Mouse (Mus musculus) MEL (cell line): ENCODE results near the gene Auts2. TPM values are rescaled to one million over a fixed set of nuclear protein-coding genes. Genes with fewer than 3 reads are reported as not detected.

Source experiments
- DNase-seq: peaks from one replicate; pipeline ENCODE4 v3.0.0; 2011; ENCODE audit warnings: low read depth, low spot score
- H3K27ac ChIP-seq: 2 replicates; pipeline ENCODE4 v1.5.1; 2012; ENCODE audit warnings: low read depth, mild to moderate bottlenecking, control low read depth, low read length, moderate library complexity; ENCODE audit not compliant: control insufficient read depth
- H3K27me3 ChIP-seq, 2 experiments: fragments of 150-350 bp in 1 of 2; sonication (generic) in 1 of 2; 2 replicates each; pipeline ENCODE4 v1.6.1; 2012; ENCODE audit warnings: low read length in 2 of 2, mild to moderate bottlenecking in 2 of 2, improper control_type of control experiment in 1 of 2, moderate library complexity in 1 of 2; ENCODE audit not compliant: insufficient read depth in 2 of 2, control insufficient read depth in 1 of 2
- H3K36me3 ChIP-seq, 2 experiments: 2 replicates each; pipeline ENCODE4 v1.6.1; 2012 to 2014; ENCODE audit warnings: low read length in 2 of 2, improper control_type of control experiment in 1 of 2, inconsistent platforms in 1 of 2, mild to moderate bottlenecking in 1 of 2; ENCODE audit not compliant: insufficient read depth in 2 of 2, control insufficient read depth in 1 of 2
- H3K4me1 ChIP-seq, 2 experiments: fragments of 150-350 bp in 1 of 2; sonication (generic) in 1 of 2; 2 replicates each; pipeline ENCODE4 v1.6.1; 2012; ENCODE audit warnings: low read length in 2 of 2, improper control_type of control experiment in 1 of 2, mild to moderate bottlenecking in 1 of 2; ENCODE audit not compliant: insufficient read depth in 2 of 2, control insufficient read depth in 1 of 2
- H3K4me3 ChIP-seq, 2 experiments: fragments of 150-350 bp in 1 of 2; sonication (generic) in 1 of 2; 2 replicates each; pipeline ENCODE4 v1.5.1; 2012; ENCODE audit warnings: low read depth in 2 of 2, low read length in 2 of 2, mild to moderate bottlenecking in 2 of 2, moderate library complexity in 2 of 2, control low read depth in 1 of 2, improper control_type of control experiment in 1 of 2; ENCODE audit not compliant: control insufficient read depth in 1 of 2, insufficient read depth in 1 of 2
- H3K79me2 ChIP-seq: 2 replicates; pipeline ENCODE4 v1.6.1; 2012; ENCODE audit warnings: mild to moderate bottlenecking, low read length, moderate library complexity; ENCODE audit not compliant: control insufficient read depth, poor library complexity, insufficient read depth
- H3K9ac ChIP-seq: 2 replicates; pipeline ENCODE4 v1.6.1; 2012; ENCODE audit warnings: low read depth, mild to moderate bottlenecking, control low read depth, low read length, moderate library complexity; ENCODE audit not compliant: control insufficient read depth, poor library complexity, severe bottlenecking
- H3K9me3 ChIP-seq: fragments of 150-350 bp; sonication (generic); replicated peaks from 2 replicates; pipeline ENCODE4 v1.6.1; 2012; ENCODE audit warnings: mild to moderate bottlenecking, low read length, improper control_type of control experiment, moderate library complexity; ENCODE audit not compliant: insufficient read depth
- BHLHE40 ChIP-seq: IDR thresholded peaks from 2 replicates; pipeline ENCODE4 v1.6.1; 2012; ENCODE audit warnings: low read depth, mild to moderate bottlenecking, inconsistent platforms, low read length, improper control_type of control experiment, borderline replicate concordance
- CTCF ChIP-seq, 3 experiments: IDR thresholded peaks in 2 of 3; conservative IDR thresholded peaks in 1 of 3; 2 replicates each; pipeline ENCODE4 v1.5.1; 2011 to 2012; ENCODE audit warnings: low read length in 3 of 3, low read depth in 2 of 3, mild to moderate bottlenecking in 2 of 3, improper control_type of control experiment in 1 of 3, inconsistent platforms in 1 of 3, mixed read lengths in 1 of 3, moderate library complexity in 1 of 3; ENCODE audit not compliant: control insufficient read depth in 1 of 3, insufficient read depth in 1 of 3, poor library complexity in 1 of 3, severe bottlenecking in 1 of 3
- EP300 ChIP-seq, 2 experiments: IDR thresholded peaks; 2 replicates each; pipeline ENCODE4 v1.6.1; 2011; ENCODE audit warnings: improper control_type of control experiment in 2 of 2, low read length in 2 of 2, low read depth in 1 of 2, mild to moderate bottlenecking in 1 of 2
- GATA1 ChIP-seq: IDR thresholded peaks from 2 replicates; pipeline ENCODE4 v1.6.1; 2011; ENCODE audit warnings: low read depth, low read length, improper control_type of control experiment
- JUND ChIP-seq: IDR thresholded peaks from 2 replicates; pipeline ENCODE4 v1.6.1; 2011; ENCODE audit warnings: low read depth, mild to moderate bottlenecking, improper control_type of control experiment, low read length
- MAFK ChIP-seq: IDR thresholded peaks from 2 replicates; pipeline ENCODE4 v1.6.1; 2011; ENCODE audit warnings: low read depth, mild to moderate bottlenecking, low read length, improper control_type of control experiment, borderline replicate concordance
- MAX ChIP-seq: IDR thresholded peaks from 2 replicates; pipeline ENCODE4 v1.6.1; 2011; ENCODE audit warnings: low read length, improper control_type of control experiment
- MAZ ChIP-seq: IDR thresholded peaks from 2 replicates; pipeline ENCODE4 v1.6.1; 2012; ENCODE audit warnings: low read depth, mild to moderate bottlenecking, inconsistent platforms, low read length, improper control_type of control experiment
- MEF2A ChIP-seq: IDR thresholded peaks from 2 replicates; pipeline ENCODE4 v1.6.1; 2014; ENCODE audit warnings: low read depth, mild to moderate bottlenecking, inconsistent platforms, low read length, improper control_type of control experiment; ENCODE audit not compliant: poor library complexity, insufficient replicate concordance, severe bottlenecking; ENCODE audit errors: extremely low read depth
- MXI1 ChIP-seq: IDR thresholded peaks from 2 replicates; pipeline ENCODE4 v1.6.1; 2011; ENCODE audit warnings: mild to moderate bottlenecking, low read depth, low read length, improper control_type of control experiment
- MYC ChIP-seq: IDR thresholded peaks from 2 replicates; pipeline ENCODE4 v1.6.1; 2011; ENCODE audit warnings: low read depth, mild to moderate bottlenecking, low read length, improper control_type of control experiment, moderate library complexity
- NRF1 ChIP-seq: IDR thresholded peaks from 2 replicates; pipeline ENCODE4 v1.6.1; 2014; ENCODE audit warnings: low read depth, mild to moderate bottlenecking, inconsistent platforms, low read length, improper control_type of control experiment, moderate library complexity; ENCODE audit not compliant: poor library complexity, insufficient read depth, severe bottlenecking
- POLR2AphosphoS2 ChIP-seq: IDR thresholded peaks from 2 replicates; pipeline ENCODE4 v1.6.1; 2011; ENCODE audit warnings: low read length, improper control_type of control experiment
- RAD21 ChIP-seq: IDR thresholded peaks from 2 replicates; pipeline ENCODE4 v1.6.1; 2011; ENCODE audit warnings: mild to moderate bottlenecking, low read depth, low read length, improper control_type of control experiment
- SIN3A ChIP-seq: IDR thresholded peaks from 2 replicates; pipeline ENCODE4 v1.6.1; 2012; ENCODE audit warnings: low read length, improper control_type of control experiment, inconsistent platforms
- TAL1 ChIP-seq: IDR thresholded peaks from 2 replicates; pipeline ENCODE4 v1.6.1; 2012; ENCODE audit warnings: mild to moderate bottlenecking, inconsistent platforms, low read length, moderate library complexity, mixed read lengths
- TCF12 ChIP-seq: IDR thresholded peaks from 2 replicates; pipeline ENCODE4 v1.6.1; 2014; ENCODE audit warnings: low read depth, mild to moderate bottlenecking, inconsistent platforms, low read length, improper control_type of control experiment, moderate library complexity
- UBTF ChIP-seq: IDR thresholded peaks from 2 replicates; pipeline ENCODE4 v1.6.1; 2012; ENCODE audit warnings: low read depth, mild to moderate bottlenecking, inconsistent platforms, low read length, improper control_type of control experiment, moderate library complexity, borderline replicate concordance; ENCODE audit not compliant: insufficient read depth
- USF1 ChIP-seq: IDR thresholded peaks from 2 replicates; pipeline ENCODE4 v1.6.1; 2014; ENCODE audit warnings: low read depth, mild to moderate bottlenecking, inconsistent platforms, low read length, improper control_type of control experiment, moderate library complexity
- ZKSCAN1 ChIP-seq: IDR thresholded peaks from 2 replicates; pipeline ENCODE4 v1.6.1; 2012; ENCODE audit warnings: low read depth, mild to moderate bottlenecking, inconsistent platforms, low read length, improper control_type of control experiment, moderate library complexity
- ZMIZ1 ChIP-seq: IDR thresholded peaks from 2 replicates; pipeline ENCODE4 v1.6.1; 2012; ENCODE audit warnings: low read depth, mild to moderate bottlenecking, inconsistent platforms, low read length, improper control_type of control experiment, moderate library complexity
- polyA plus RNA-seq, 2 experiments: library from polyadenylated mRNA; stranded (reverse) in 1 of 2; unstranded in 1 of 2; fragments of >175 nt in 1 of 2; fragments of >200 nt in 1 of 2; gene quantifications; 2 replicates each; pipeline versions ENCODE4 v1.2.1 to v1.2.4; 2012; ENCODE audit warnings: low replicate concordance in 2 of 2, low read depth in 1 of 2; ENCODE audit not compliant: insufficient read length in 2 of 2, insufficient read depth in 1 of 2, missing spikeins in 1 of 2
- total RNA-seq: library from RNA; depleted of rRNA; stranded (reverse); fragments of 300-350 nt; gene quantifications from 2 replicates; pipeline ENCODE4 v1.2.3, GENCODE M21; 2012

Auts2 gene
- total and polyA plus RNA-seq, 3 experiments: not detected

- Histone ChIP-seq H3K79me2 (no peaks in the 10 kb centered on the region), H3K9ac (no peak overlapping the region), H3K4me1 (no peaks in the 10 kb centered on the region), H3K4me3 (no peak overlapping the region), H3K36me3 (no peaks in the 10 kb centered on the region), H3K27ac (no peak overlapping the region), H3K9me3 (no peaks in the 10 kb centered on the region), H3K27me3 (no peaks in the 10 kb centered on the region)
- no peak for DNase-seq
- TF ChIP-seq MXI1 (no peak), RAD21 (no peak), TCF12 (no peak), USF1 (no peak), MAFK (no peak)
Observed at GRCm38 (mm10) chr5:131836014-131836735, 707.0 kb downstream of the Auts2 start.

DNA sequence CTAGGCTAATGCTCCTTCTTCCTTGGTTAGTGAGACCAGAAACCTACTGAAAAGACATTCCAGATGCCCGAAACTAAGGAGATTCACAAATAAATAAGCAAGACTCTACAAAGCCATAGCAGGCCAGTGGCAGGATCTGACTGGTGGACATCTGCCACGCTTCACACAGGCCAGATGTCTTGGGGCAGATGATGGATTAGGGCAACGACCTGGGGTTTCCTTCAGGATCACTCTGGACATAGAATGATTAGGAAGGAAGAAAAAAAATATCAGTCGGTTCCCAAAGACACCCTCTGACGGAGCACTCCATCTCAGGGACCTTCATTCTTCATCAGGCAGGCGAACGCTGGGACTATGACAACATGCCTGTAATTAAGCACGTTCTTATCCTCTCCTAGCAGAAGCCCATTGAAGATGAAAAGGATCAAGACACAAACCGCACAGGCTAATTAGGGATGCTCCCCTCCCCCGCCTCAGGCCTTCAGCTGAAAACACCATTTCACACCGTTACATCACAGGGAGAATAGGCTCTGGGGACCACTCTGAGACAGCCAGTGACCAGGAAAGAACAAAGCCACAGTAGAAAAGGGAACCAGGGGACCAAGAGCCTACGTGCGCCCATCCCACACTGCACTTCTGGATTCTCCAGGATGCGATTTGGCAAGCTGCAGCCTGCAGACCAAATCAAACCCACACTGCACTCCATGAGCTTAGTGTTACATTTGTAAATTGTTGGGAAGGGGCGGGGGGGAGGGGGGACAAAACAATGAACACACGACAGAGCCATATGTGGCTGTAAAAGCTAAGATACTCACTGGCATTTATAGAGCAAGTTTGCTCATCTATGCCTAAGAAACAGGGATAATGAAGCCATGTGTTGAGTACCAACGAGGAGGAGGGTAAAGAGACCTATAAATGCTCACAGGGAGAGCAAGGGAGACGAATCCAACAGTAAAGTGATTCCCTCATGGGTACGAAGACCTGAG, 710.0 kb downstream of the Auts2 start:
- TF ChIP-seq ZKSCAN1 (no peak), ZMIZ1 (no peak), MAZ (no peak), MAX (no peak), NRF1 (no peak), JUND (no peak), RAD21 (no peak), MEF2A (no peak), MAFK (no peak), SIN3A (no peak), TAL1 (no peak), MYC (no peak), POLR2AphosphoS2 (no peak), UBTF (no peak), BHLHE40 (no peak), EP300 (IDR thresholded peaks at IDR 0.05; ENCODE audit: low read depth in 1 of 2, low read length in 2 of 2) (no peak), CTCF (IDR thresholded peaks at IDR 0.05 in 2 of 3, conservative IDR thresholded peaks at IDR 0.05 in 1 of 3; ENCODE audit: control insufficient read depth in 1 of 3, insufficient read depth in 1 of 3, low read depth in 2 of 3, low read length in 3 of 3, poor library complexity in 1 of 3, severe bottlenecking in 1 of 3) (no peak), GATA1 (no peak), TCF12 (no peak)
- H3K79me2 ChIP-seq: no peaks in the 10 kb centered on the region
- H3K4me1 ChIP-seq: no peaks in the 10 kb centered on the region
- no peak overlapping the region for H3K9ac ChIP-seq
- no peak overlapping the region for H3K4me3 ChIP-seq
- no peaks in the 10 kb centered on the region for H3K9me3 ChIP-seq
- H3K27me3 ChIP-seq: no peaks in the 10 kb centered on the region
- no peak for DNase-seq
- no peak overlapping the region for H3K27ac ChIP-seq
- no peaks in the 10 kb centered on the region for H3K36me3 ChIP-seq
